Comparison of ENCODE assay signal across 1 mouse cellular context in the genomic region with DNA sequence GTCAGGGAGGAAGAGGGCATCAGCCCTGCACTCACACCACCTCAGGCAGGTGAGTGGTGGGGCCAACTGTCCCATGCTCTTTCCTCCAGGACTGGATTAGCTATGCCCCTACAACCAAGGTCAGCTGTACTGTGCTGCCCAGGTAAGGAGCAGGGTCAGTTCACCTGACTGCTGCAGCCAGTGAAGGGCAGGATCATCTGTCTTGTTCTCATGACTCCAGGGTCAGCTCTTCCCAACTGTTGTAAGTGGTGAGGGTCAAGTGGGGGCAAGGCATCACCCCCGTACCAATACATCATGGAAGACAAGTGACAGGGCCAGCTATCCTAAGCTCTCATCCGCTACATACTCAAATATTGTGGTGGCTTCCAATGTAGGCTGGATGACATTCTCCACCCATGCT.
TF ChIP-seq lines count a peak whose summit lies in the region.

No protein-coding gene starts in this region.

TF ChIP-seq in MEL, 35 proteins besides CTCF, POLR2A, EP300 and RAD21:
- TF ChIP-seq TAL1 (IDR thresholded peaks at IDR 0.05; ENCODE audit: low read length), result no peak
- TF ChIP-seq CHD1 (IDR thresholded peaks at IDR 0.05; ENCODE audit: low read depth, low read length), result no peak
- TF ChIP-seq MXI1 (IDR thresholded peaks at IDR 0.05; ENCODE audit: low read depth, low read length), result no peak
- no peak for TF ChIP-seq ZC3H11A (IDR thresholded peaks at IDR 0.05; ENCODE audit: low read depth, low read length)
- no peak for TF ChIP-seq SMC3 (IDR thresholded peaks at IDR 0.05; ENCODE audit: low read depth, low read length)
- TF ChIP-seq UBTF (IDR thresholded peaks at IDR 0.05; ENCODE audit: borderline replicate concordance, insufficient read depth, low read depth, low read length), result no peak
- no peak for TF ChIP-seq ZNF384 (IDR thresholded peaks at IDR 0.05; ENCODE audit: low read depth, low read length)
- no peak for TF ChIP-seq TBP (IDR thresholded peaks at IDR 0.05; ENCODE audit: low read depth, low read length)
- no peak for TF ChIP-seq USF1 (IDR thresholded peaks at IDR 0.05; ENCODE audit: low read depth, low read length)
- no peak for TF ChIP-seq CHD2 (IDR thresholded peaks at IDR 0.05; ENCODE audit: low read length)
- TF ChIP-seq KAT2A (conservative IDR thresholded peaks at IDR 0.05; ENCODE audit: low read depth, low read length), result no peak
- no peak for TF ChIP-seq MAFK (IDR thresholded peaks at IDR 0.05; ENCODE audit: borderline replicate concordance, low read depth, low read length)
- no peak for TF ChIP-seq MYC (IDR thresholded peaks at IDR 0.05; ENCODE audit: low read depth, low read length)
- TF ChIP-seq ZKSCAN1 (IDR thresholded peaks at IDR 0.05; ENCODE audit: low read depth, low read length), result no peak
